14 mouse cellular contexts compared by ENCODE assay signal in the genomic region with DNA sequence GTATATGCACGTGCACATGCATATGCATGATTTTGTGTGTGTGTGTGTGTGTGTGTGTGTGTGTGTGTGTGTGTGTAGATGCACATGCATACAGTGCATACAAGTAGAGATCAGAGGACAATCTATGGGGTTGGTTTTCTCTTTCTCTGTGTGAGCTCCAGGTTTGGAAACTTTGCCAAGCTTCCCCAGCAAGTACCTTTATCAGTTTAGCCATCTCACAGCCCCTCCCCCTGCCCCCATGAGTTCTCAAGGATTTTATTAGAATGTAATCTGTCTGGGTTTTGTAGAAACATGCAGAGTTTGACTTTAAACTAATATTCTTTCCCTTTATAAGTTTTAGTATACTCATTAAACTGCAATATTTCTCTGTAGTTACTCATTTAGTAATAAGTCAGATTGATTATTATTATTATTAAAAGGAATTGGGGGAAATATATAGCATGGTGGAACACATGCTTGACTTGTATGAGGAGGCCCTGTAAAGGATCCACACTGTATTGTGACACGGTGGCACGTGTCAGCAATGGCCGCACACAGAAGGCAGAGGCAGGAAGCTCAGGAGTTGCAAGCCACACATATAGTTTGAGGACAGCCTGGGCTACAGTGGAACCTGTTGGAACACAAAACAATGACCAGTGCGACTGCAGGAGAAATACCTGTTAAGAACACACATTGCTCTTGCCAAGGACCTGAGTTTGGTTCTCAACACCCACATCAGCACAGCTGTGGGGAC. TPM values are rescaled to one million over a fixed set of nuclear protein-coding genes. Genes with fewer than 3 reads are reported as not detected.
DNase-seq lines count a peak whose midpoint lies in the region; ATAC-seq and TF ChIP-seq lines count a peak whose summit lies in the region.
"Had no signal": no experiment of that assay in that cellular context is flagged by ENCODE, and none has a peak within 500 bp of the region (broad histone marks: within the 10 kb centered on the region; RNA-seq: fewer than 3 reads in every experiment).

No protein-coding gene starts in this region.

- 83% methylated on average over 5 of the region's 5 CpGs for WGBS in intestine, embryonic 15.5 days
- 67% methylated on average over 5 of the region's 5 CpGs for WGBS in intestine, postnatal 0 days
- WGBS in midbrain, embryonic 14.5 days: 92% methylated on average over 5 of the region's 5 CpGs
- 92% methylated on average over 5 of the region's 5 CpGs for WGBS in midbrain, embryonic 11.5 days
- WGBS in embryonic facial prominence, embryonic 14.5 days: 84% methylated on average over 5 of the region's 5 CpGs
- WGBS in small intestine, adult 2 months: 55% methylated on average over 5 of the region's 5 CpGs
- WGBS in hindbrain, postnatal 0 days: 85% methylated on average over 5 of the region's 5 CpGs

- TF ChIP-seq CTCF in intestine, postnatal 0 days (IDR thresholded peaks at IDR 0.05; ENCODE audit: low read depth): no peak
- no peak for TF ChIP-seq CTCF in small intestine, adult 2 months (IDR thresholded peaks at IDR 0.05; ENCODE audit: extremely low read depth, insufficient read length, insufficient replicate concordance, low read depth, low read length)
- no peak for TF ChIP-seq CTCF in hindbrain, postnatal 0 days (IDR thresholded peaks at IDR 0.05; ENCODE audit: low read depth)

- H3K9ac ChIP-seq in intestine, embryonic 15.5 days: no peak overlapping the region
- no peak overlapping the region for H3K9ac ChIP-seq in intestine, postnatal 0 days (ENCODE audit: low read depth, low read length)
- H3K9ac ChIP-seq in midbrain, embryonic 14.5 days (replicated peaks; ENCODE audit: low read length): no peak overlapping the region
- no peak overlapping the region for H3K9ac ChIP-seq in midbrain, embryonic 11.5 days (ENCODE audit: low read length)
- no peak overlapping the region for H3K9ac ChIP-seq in embryonic facial prominence, embryonic 14.5 days (ENCODE audit: low read depth, low read length)
- no peak overlapping the region for H3K9ac ChIP-seq in hindbrain, postnatal 0 days (replicated peaks; ENCODE audit: low read length)
- H3K9ac ChIP-seq: limb, embryonic 13.5 days had no signal

- H3K4me3 ChIP-seq in intestine, embryonic 15.5 days (replicated peaks): no peak overlapping the region
- no peak overlapping the region for H3K4me3 ChIP-seq in intestine, postnatal 0 days (ENCODE audit: low read depth, low read length)
- H3K4me3 ChIP-seq in midbrain, embryonic 14.5 days (replicated peaks; ENCODE audit: low read depth, low read length): no peak overlapping the region
- H3K4me3 ChIP-seq in midbrain, embryonic 11.5 days (ENCODE audit: low read depth, low read length): no peak overlapping the region
- H3K4me3 ChIP-seq in embryonic facial prominence, embryonic 14.5 days (ENCODE audit: low read depth, low read length): no peak overlapping the region
- no peak overlapping the region for H3K4me3 ChIP-seq in small intestine, adult 2 months (ENCODE audit: low read depth, low read length)
- H3K4me3 ChIP-seq in hindbrain, postnatal 0 days (ENCODE audit: low read length): no peak overlapping the region
- H3K4me3 ChIP-seq: limb, embryonic 13.5 days had no signal

- no peak for DNase-seq in midbrain, embryonic 14.5 days
- DNase-seq in midbrain, embryonic 11.5 days (ENCODE audit: low spot score, missing footprints): no peak
- no peak for DNase-seq in embryonic facial prominence, embryonic 14.5 days (ENCODE audit: low spot score)
- no peak for DNase-seq in hindbrain, postnatal 0 days (ENCODE audit: low spot score)
- DNase-seq in adrenal gland, postnatal 14 days: no peak
- DNase-seq: adrenal gland, adult 8-10 months; gastrocnemius, postnatal 10 days; layer of hippocampus, postnatal 36 days; retina, postnatal 1 day had no signal

- peak; percentile 15; the same call in 1 of the 2 replicates for ATAC-seq in intestine, embryonic 15.5 days
- ATAC-seq in intestine, postnatal 0 days: no peak
- ATAC-seq in midbrain, embryonic 14.5 days (ENCODE audit: low FRiP score, low TSS enrichment): no peak
- ATAC-seq in midbrain, embryonic 11.5 days (ENCODE audit: low FRiP score): no peak
- 0 out of 2 replicates have a peak, but pooled peaks have one; percentile 10 for ATAC-seq in embryonic facial prominence, embryonic 14.5 days (ENCODE audit: low read depth)
- no peak for ATAC-seq in hindbrain, postnatal 0 days

- peak overlapping the region; percentile 48; the same call in 1 of the 2 replicates for H3K27ac ChIP-seq in intestine, embryonic 15.5 days
- no peak overlapping the region for H3K27ac ChIP-seq in intestine, postnatal 0 days (ENCODE audit: low read depth, low read length)
- H3K27ac ChIP-seq in midbrain, embryonic 14.5 days (replicated peaks; ENCODE audit: low read depth, low read length): peak overlapping the region; percentile 41; the same call in 1 of the 2 replicates
- no peak overlapping the region for H3K27ac ChIP-seq in midbrain, embryonic 11.5 days (ENCODE audit: low read depth, low read length)
- 0 out of 2 replicates have a peak overlapping the region, but pooled peaks have one; percentile 41 for H3K27ac ChIP-seq in embryonic facial prominence, embryonic 14.5 days (replicated peaks; ENCODE audit: low read depth, low read length)
- H3K27ac ChIP-seq in small intestine, adult 2 months (ENCODE audit: insufficient read depth, low read depth, low read length): peak overlapping the region; percentile 62
- no peak overlapping the region for H3K27ac ChIP-seq in hindbrain, postnatal 0 days
- H3K27ac ChIP-seq: limb, embryonic 13.5 days had no signal

- H3K4me2 ChIP-seq in intestine, embryonic 15.5 days (replicated peaks): no peak overlapping the region
- no peak overlapping the region for H3K4me2 ChIP-seq in intestine, postnatal 0 days (replicated peaks; ENCODE audit: low read depth)
- no peak overlapping the region for H3K4me2 ChIP-seq in midbrain, embryonic 14.5 days (ENCODE audit: low read length)
- no peak overlapping the region for H3K4me2 ChIP-seq in midbrain, embryonic 11.5 days
- H3K4me2 ChIP-seq in embryonic facial prominence, embryonic 14.5 days (ENCODE audit: low read depth, low read length): no peak overlapping the region
- H3K4me2 ChIP-seq in hindbrain, postnatal 0 days (ENCODE audit: low read depth, low read length): no peak overlapping the region
- H3K4me2 ChIP-seq: limb, embryonic 13.5 days had no signal

- no peaks in the 10 kb centered on the region for H3K9me3 ChIP-seq in intestine, embryonic 15.5 days
- H3K9me3 ChIP-seq in intestine, postnatal 0 days (ENCODE audit: control insufficient read depth): no peaks in the 10 kb centered on the region
- H3K9me3 ChIP-seq in midbrain, embryonic 14.5 days (ENCODE audit: control insufficient read depth, low read length): no peaks in the 10 kb centered on the region
- H3K9me3 ChIP-seq in midbrain, embryonic 11.5 days (ENCODE audit: control insufficient read depth, low read length): peaks cover 3% of the 10 kb centered on the region; the same call in 1 of the 2 replicates
- peaks cover 7% of the 10 kb centered on the region; the same call in 1 of the 2 replicates for H3K9me3 ChIP-seq in embryonic facial prominence, embryonic 14.5 days (ENCODE audit: control insufficient read depth, low read length)
- no peaks in the 10 kb centered on the region for H3K9me3 ChIP-seq in hindbrain, postnatal 0 days (ENCODE audit: low read length)

- no peaks in the 10 kb centered on the region for H3K27me3 ChIP-seq in intestine, embryonic 15.5 days (replicated peaks)
- H3K27me3 ChIP-seq in intestine, postnatal 0 days (replicated peaks; ENCODE audit: control insufficient read depth, insufficient read depth, low read length): no peaks in the 10 kb centered on the region
- no peaks in the 10 kb centered on the region for H3K27me3 ChIP-seq in midbrain, embryonic 14.5 days (ENCODE audit: control insufficient read depth, insufficient read depth, low read length)
- no peaks in the 10 kb centered on the region for H3K27me3 ChIP-seq in midbrain, embryonic 11.5 days (ENCODE audit: control insufficient read depth, insufficient read depth, low read length)
- H3K27me3 ChIP-seq in embryonic facial prominence, embryonic 14.5 days (replicated peaks; ENCODE audit: control insufficient read depth, insufficient read depth, low read length): no peaks in the 10 kb centered on the region
- H3K27me3 ChIP-seq in small intestine, adult 2 months (ENCODE audit: control insufficient read depth, insufficient read depth, low read length): no peaks in the 10 kb centered on the region
- H3K27me3 ChIP-seq in hindbrain, postnatal 0 days (ENCODE audit: insufficient read depth, low read length): no peaks in the 10 kb centered on the region
- H3K27me3 ChIP-seq: CH12.LX; limb, embryonic 13.5 days had no signal

- TF ChIP-seq POLR2A in small intestine, adult 2 months (IDR thresholded peaks at IDR 0.05; ENCODE audit: low read depth, low read length): no peak

- 0 out of 2 replicates have a peak, but pooled peaks cover 6% of the 10 kb centered on the region for H3K36me3 ChIP-seq in intestine, embryonic 15.5 days
- peaks cover 29% of the 10 kb centered on the region for H3K36me3 ChIP-seq in intestine, postnatal 0 days (ENCODE audit: control insufficient read depth, insufficient read depth)
- H3K36me3 ChIP-seq in midbrain, embryonic 14.5 days (ENCODE audit: control insufficient read depth, insufficient read depth, low read length): peaks cover 40% of the 10 kb centered on the region
- peaks cover 10% of the 10 kb centered on the region; the same call in 1 of the 2 replicates for H3K36me3 ChIP-seq in midbrain, embryonic 11.5 days (ENCODE audit: control insufficient read depth, insufficient read depth, low read length)
- peaks cover 33% of the 10 kb centered on the region for H3K36me3 ChIP-seq in embryonic facial prominence, embryonic 14.5 days (ENCODE audit: control insufficient read depth, insufficient read depth, low read length)
- peaks cover 30% of the 10 kb centered on the region for H3K36me3 ChIP-seq in small intestine, adult 2 months (ENCODE audit: control insufficient read depth, insufficient read depth, low read length)
- H3K36me3 ChIP-seq in hindbrain, postnatal 0 days (ENCODE audit: insufficient read depth, low read length): peaks cover 20% of the 10 kb centered on the region; the same call in 1 of the 2 replicates

- peaks cover 15% of the 10 kb centered on the region for H3K4me1 ChIP-seq in intestine, embryonic 15.5 days (replicated peaks)
- no peaks in the 10 kb centered on the region for H3K4me1 ChIP-seq in intestine, postnatal 0 days (replicated peaks; ENCODE audit: control insufficient read depth, insufficient read depth, low read length)
- no peaks in the 10 kb centered on the region for H3K4me1 ChIP-seq in midbrain, embryonic 14.5 days (ENCODE audit: control insufficient read depth, insufficient read depth, low read length)
- no peaks in the 10 kb centered on the region for H3K4me1 ChIP-seq in midbrain, embryonic 11.5 days (ENCODE audit: control insufficient read depth, insufficient read depth, low read length)
- H3K4me1 ChIP-seq in embryonic facial prominence, embryonic 14.5 days (ENCODE audit: control insufficient read depth, insufficient read depth, low read length): peaks cover 11% of the 10 kb centered on the region
- peaks cover 19% of the 10 kb centered on the region for H3K4me1 ChIP-seq in small intestine, adult 2 months (ENCODE audit: control insufficient read depth, insufficient read depth, insufficient read length, low read length)
- H3K4me1 ChIP-seq in hindbrain, postnatal 0 days (ENCODE audit: insufficient read depth, low read length): no peaks in the 10 kb centered on the region

RNA-seq across cellular contexts. Expression of a gene that starts 12.4 kb away (rescaled TPM):
- polyA plus RNA-seq in intestine, embryonic 15.5 days (2015; fragmentation: Nextera tagmentation; extraction: Ambion mirVana): 2,249 and 2,526 TPM in 2 replicates
- 3,331 and 3,461 TPM in 2 replicates for polyA plus RNA-seq in intestine, postnatal 0 days (2015; fragmentation: Nextera tagmentation; extraction: Ambion mirVana)
- 2,581 and 2,856 TPM in 2 replicates for polyA plus RNA-seq in midbrain, embryonic 14.5 days (2014; fragmentation: Nextera tagmentation; extraction: Ambion mirVana)
- polyA plus RNA-seq in midbrain, embryonic 11.5 days (2014; fragmentation: Nextera tagmentation; extraction: Ambion mirVana): 1,565 and 1,591 TPM in 2 replicates
- polyA plus RNA-seq in embryonic facial prominence, embryonic 14.5 days (2014; fragmentation: Nextera tagmentation; extraction: Ambion mirVana): 1,378 and 1,440 TPM in 2 replicates
- polyA plus RNA-seq in small intestine, adult 2 months (2012; rRNA removed): 630 and 1,469 TPM in 2 replicates
- 1,139 and 1,416 TPM in 2 replicates for total RNA-seq in hindbrain, postnatal 0 days (2014; rRNA removed)
- polyA plus RNA-seq in hindbrain, postnatal 0 days (2015; fragmentation: Nextera tagmentation; extraction: Ambion mirVana): 4,078 and 4,190 TPM in 2 replicates
- total RNA-seq in adrenal gland, postnatal 14 days (2021): 432 and 438 TPM in 2 replicates

RNA-seq across cellular contexts. Expression of a gene that starts 52.2 kb away (rescaled TPM):
- 10.2 and 12.1 TPM in 2 replicates for polyA plus RNA-seq in intestine, embryonic 15.5 days (2015; fragmentation: Nextera tagmentation; extraction: Ambion mirVana)
- 7.8 and 8.6 TPM in 2 replicates for polyA plus RNA-seq in intestine, postnatal 0 days (2015; fragmentation: Nextera tagmentation; extraction: Ambion mirVana)
- 11.3 and 14.1 TPM in 2 replicates for polyA plus RNA-seq in midbrain, embryonic 14.5 days (2014; fragmentation: Nextera tagmentation; extraction: Ambion mirVana)
- polyA plus RNA-seq in midbrain, embryonic 11.5 days (2014; fragmentation: Nextera tagmentation; extraction: Ambion mirVana): 11.6 and 13.5 TPM in 2 replicates
- polyA plus RNA-seq in embryonic facial prominence, embryonic 14.5 days (2014; fragmentation: Nextera tagmentation; extraction: Ambion mirVana): 10.6 and 11.4 TPM in 2 replicates
- polyA plus RNA-seq in small intestine, adult 2 months (2012; rRNA removed): 2.0 and 5.4 TPM in 2 replicates
- total RNA-seq in hindbrain, postnatal 0 days (2014; rRNA removed): 20.2 and 20.5 TPM in 2 replicates
- 11.8 and 13.6 TPM in 2 replicates for polyA plus RNA-seq in hindbrain, postnatal 0 days (2015; fragmentation: Nextera tagmentation; extraction: Ambion mirVana)
- 13.3 and 16.7 TPM in 2 replicates for total RNA-seq in adrenal gland, postnatal 14 days (2021)

Comparison
In these comparisons a context has a peak if more than half of its experiments do, and no peak if none do; other contexts are left out.
1. ATAC-seq: peak in intestine, embryonic 15.5 days (single experiment) and embryonic facial prominence, embryonic 14.5 days (single experiment); none in intestine, postnatal 0 days (single experiment), midbrain, embryonic 14.5 days (single experiment), midbrain, embryonic 11.5 days (single experiment) and hindbrain, postnatal 0 days (single experiment).
2. H3K27ac ChIP-seq: peak in intestine, embryonic 15.5 days (single experiment), midbrain, embryonic 14.5 days (single experiment), embryonic facial prominence, embryonic 14.5 days (single experiment) and small intestine, adult 2 months (single experiment); none in intestine, postnatal 0 days (single experiment), midbrain, embryonic 11.5 days (single experiment) and hindbrain, postnatal 0 days (single experiment).